Mouse (Mus musculus) liver, postnatal 0 days (tissue): Measurements from ENCODE around the gene Rasgef1b. TPM values are rescaled to one million over a fixed set of nuclear protein-coding genes. Genes with fewer than 3 reads are reported as not detected.
A peak's percentile ranks its signal among the peaks of the same experiment; 100 is the strongest.

Experiments used
- ATAC-seq: fragments of 200-750 bp; cut with Nextera tagmentation; 2 replicates; pipeline ENCODE4 v1.8.0; 2017; ENCODE audit warnings: mild to moderate bottlenecking, moderate library complexity
- DNase-seq: peaks from one replicate; pipeline ENCODE4 v3.0.0-alpha.2; 2016
- H3K27ac ChIP-seq: fragments of 300-500 bp; sonication (generic); 2 replicates; pipeline ENCODE4 v1.5.1; 2014; ENCODE audit warnings: antibody characterized with exemption, moderate library complexity, mild to moderate bottlenecking, low read depth
- H3K27me3 ChIP-seq: fragments of 300-500 bp; sonication (generic); 2 replicates; pipeline ENCODE4 v1.6.1; 2014; ENCODE audit warnings: low read length, control low read depth, mixed read lengths; ENCODE audit not compliant: insufficient read depth
- H3K36me3 ChIP-seq: fragments of 300-500 bp; sonication (generic); replicated peaks from 2 replicates; pipeline ENCODE4 v1.6.1; 2014; ENCODE audit warnings: mild to moderate bottlenecking, control low read depth, low read length, moderate library complexity, mixed read lengths; ENCODE audit not compliant: insufficient read depth
- H3K4me1 ChIP-seq: fragments of 300-500 bp; sonication (generic); 2 replicates; pipeline ENCODE4 v1.6.1; 2014; ENCODE audit warnings: antibody characterized with exemption, mild to moderate bottlenecking, control low read depth; ENCODE audit not compliant: insufficient read depth
- H3K4me2 ChIP-seq: fragments of 300-500 bp; sonication (generic); 2 replicates; pipeline ENCODE4 v1.6.1; 2014; ENCODE audit warnings: low read depth, mild to moderate bottlenecking, low read length, moderate library complexity, mixed read lengths
- H3K4me3 ChIP-seq: fragments of 300-500 bp; sonication (generic); 2 replicates; pipeline ENCODE4 v1.5.1; 2014; ENCODE audit warnings: low read depth, low read length
- H3K9ac ChIP-seq: fragments of 300-500 bp; sonication (generic); replicated peaks from 2 replicates; pipeline ENCODE4 v1.6.1; 2014; ENCODE audit warnings: mild to moderate bottlenecking, moderate library complexity
- H3K9me3 ChIP-seq: fragments of 300-500 bp; sonication (generic); 2 replicates; pipeline ENCODE4 v1.6.1; 2016; ENCODE audit warnings: mild to moderate bottlenecking, control low read depth, low read length, mixed read lengths
- CTCF ChIP-seq: sonication (generic); IDR thresholded peaks from 2 replicates; pipeline ENCODE4 v1.5.1; 2016; ENCODE audit warnings: antibody characterized with exemption, low read depth
- EP300 ChIP-seq: IDR thresholded peaks from 2 replicates; pipeline ENCODE4 v1.6.1; 2016; ENCODE audit warnings: antibody characterized with exemption, low read depth, mild to moderate bottlenecking
- WGBS: fragments of 180-500 bp; shearing (Covaris S2); extraction: QIAGEN DNeasy Blood & Tissue Kit; methylation state at CpG from one replicate; pipeline ENCODE4 v1.1.7; 2014; ENCODE audit not compliant: insufficient replicate concordance; 5-methylcytosine and 5-hydroxymethylcytosine counted together
- polyA plus RNA-seq: library from polyadenylated mRNA; unstranded; fragments of >200 nt; fragmentation: Nextera tagmentation; extraction: Ambion mirVana; gene quantifications from 2 replicates; pipeline ENCODE4 v1.2.1, GENCODE M21; 2015

Rasgef1b gene
- polyA plus RNA-seq, 1 experiment from 2014 or later = 11.8 TPM

GRCm38 (mm10) chr5:99422092-99422491 is 306.8 kb downstream of the Rasgef1b start:
- Histone ChIP-seq H3K4me1 (no peaks in the 10 kb centered on the region), H3K36me3 (no peaks in the 10 kb centered on the region), H3K4me3 (no peak overlapping the region), H3K9me3 (no peaks in the 10 kb centered on the region), H3K9ac (no peak overlapping the region), H3K4me2 (no peak overlapping the region), H3K27me3 (no peaks in the 10 kb centered on the region), H3K27ac (0 out of 2 replicates have a peak overlapping the region, but pooled peaks have one; percentile 49)
- ATAC-seq = peak; percentile 94
- DNase-seq = peak; percentile 32
- TF ChIP-seq CTCF (no peak), EP300 (no peak)
- WGBS = 54% methylated on average over 6 of the region's 6 CpGs

- no peak for TF ChIP-seq CTCF
- no peak for TF ChIP-seq EP300
- no peak for DNase-seq
- Histone ChIP-seq H3K36me3 (no peaks in the 10 kb centered on the region), H3K4me1 (no peaks in the 10 kb centered on the region), H3K27me3 (no peaks in the 10 kb centered on the region), H3K4me2 (no peak overlapping the region), H3K9ac (no peak overlapping the region), H3K4me3 (no peak overlapping the region), H3K9me3 (no peaks in the 10 kb centered on the region), H3K27ac (no peak overlapping the region)
- ATAC-seq = no peak
- WGBS = 44% methylated on average over 2 of the region's 2 CpGs
Observed at GRCm38 (mm10) chr5:99419872-99420271, 309.0 kb downstream of the Rasgef1b start.

GRCm38 (mm10) chr5:99416902-99417301 is 312.0 kb downstream of the Rasgef1b start:
- ATAC-seq (no peak), DNase-seq (no peak)
- H3K36me3 ChIP-seq = no peaks in the 10 kb centered on the region
- H3K4me1 ChIP-seq = no peaks in the 10 kb centered on the region
- no peaks in the 10 kb centered on the region for H3K27me3 ChIP-seq
- H3K4me3 ChIP-seq = no peak overlapping the region
- 80% methylated on average over 21 of the region's 21 CpGs for WGBS
- H3K9ac ChIP-seq = no peak overlapping the region
- H3K9me3 ChIP-seq = no peaks in the 10 kb centered on the region
- no peak overlapping the region for H3K27ac ChIP-seq
- no peak overlapping the region for H3K4me2 ChIP-seq
- no peak for TF ChIP-seq CTCF

GRCm38 (mm10) chr5:99415676-99416075 is 313.2 kb downstream of the Rasgef1b start:
- WGBS = 89% methylated on average over 12 of the region's 12 CpGs

GRCm38 (mm10) chr5:99415049-99415448 is 313.8 kb downstream of the Rasgef1b start:
- 68% methylated on average over 2 of the region's 2 CpGs for WGBS
- no peak overlapping the region for H3K9ac ChIP-seq
- no peak overlapping the region for H3K4me3 ChIP-seq
- ATAC-seq (no peak), DNase-seq (no peak)
- no peaks in the 10 kb centered on the region for H3K9me3 ChIP-seq
- no peaks in the 10 kb centered on the region for H3K27me3 ChIP-seq
- no peak for TF ChIP-seq CTCF
- no peak for TF ChIP-seq EP300
- H3K4me1 ChIP-seq = no peaks in the 10 kb centered on the region
- H3K4me2 ChIP-seq = no peak overlapping the region
- H3K27ac ChIP-seq = no peak overlapping the region
- no peaks in the 10 kb centered on the region for H3K36me3 ChIP-seq

More at GRCm38 (mm10) chr5:99415676-99416075, 313.2 kb downstream of the Rasgef1b start:
- Histone ChIP-seq H3K27me3 (no peaks in the 10 kb centered on the region), H3K9ac (no peak overlapping the region), H3K4me3 (no peak overlapping the region), H3K36me3 (no peaks in the 10 kb centered on the region), H3K4me1 (no peaks in the 10 kb centered on the region), H3K27ac (no peak overlapping the region), H3K9me3 (no peaks in the 10 kb centered on the region), H3K4me2 (no peak overlapping the region)
- no peak for DNase-seq
- ATAC-seq = no peak
- TF ChIP-seq CTCF (no peak), EP300 (no peak)

- ATAC-seq (no peak), DNase-seq (no peak)
- 72% methylated on average over 6 of the region's 6 CpGs for WGBS
- Histone ChIP-seq H3K9ac (no peak overlapping the region), H3K27ac (no peak overlapping the region), H3K36me3 (no peaks in the 10 kb centered on the region), H3K9me3 (no peaks in the 10 kb centered on the region), H3K4me3 (no peak overlapping the region), H3K4me2 (no peak overlapping the region), H3K4me1 (no peaks in the 10 kb centered on the region), H3K27me3 (no peaks in the 10 kb centered on the region)
- TF ChIP-seq EP300 (no peak), CTCF (no peak)
Observed at GRCm38 (mm10) chr5:99414293-99414692, 314.6 kb downstream of the Rasgef1b start.

- H3K9me3 ChIP-seq = no peaks in the 10 kb centered on the region
- H3K9ac ChIP-seq = no peak overlapping the region
- no peak overlapping the region for H3K27ac ChIP-seq
- no peaks in the 10 kb centered on the region for H3K4me1 ChIP-seq
- WGBS = 70% methylated on average over 1 of the region's 1 CpGs
- no peak overlapping the region for H3K4me3 ChIP-seq
- TF ChIP-seq EP300 (no peak), CTCF (no peak)
- ATAC-seq (no peak), DNase-seq (no peak)
- no peaks in the 10 kb centered on the region for H3K27me3 ChIP-seq
- H3K36me3 ChIP-seq = no peaks in the 10 kb centered on the region
- H3K4me2 ChIP-seq = no peak overlapping the region
Observed at GRCm38 (mm10) chr5:99413851-99414250, 315.0 kb downstream of the Rasgef1b start.
